Mouse (Mus musculus) liver, embryonic 15.5 days (tissue): ENCODE measurements around the gene Ndrg2. TPM values are rescaled to one million over a fixed set of nuclear protein-coding genes. Genes with fewer than 3 reads are reported as not detected.

Experiments
- ATAC-seq: fragments of 200-750 bp; cut with Nextera tagmentation; 2 replicates; pipeline ENCODE4 v1.8.0; 2017; ENCODE audit warnings: moderate number of reproducible peaks, mild to moderate bottlenecking, moderate library complexity; ENCODE audit not compliant: insufficient read depth
- H3K27ac ChIP-seq: fragments of 300-500 bp; sonication (generic); replicated peaks from 2 replicates; pipeline ENCODE4 v1.5.1; 2015; ENCODE audit warnings: mild to moderate bottlenecking, inconsistent platforms
- H3K27me3 ChIP-seq: fragments of 300-500 bp; sonication (generic); 2 replicates; pipeline ENCODE4 v1.6.1; 2015; ENCODE audit warnings: mild to moderate bottlenecking, inconsistent platforms
- H3K36me3 ChIP-seq: fragments of 300-500 bp; sonication (generic); replicated peaks from 2 replicates; pipeline ENCODE4 v1.6.1; 2015; ENCODE audit warnings: moderate library complexity, mild to moderate bottlenecking, inconsistent platforms
- H3K4me1 ChIP-seq: fragments of 300-500 bp; sonication (generic); replicated peaks from 2 replicates; pipeline ENCODE4 v1.6.1; 2015; ENCODE audit warnings: inconsistent platforms
- H3K4me2 ChIP-seq: fragments of 300-500 bp; sonication (generic); 2 replicates; pipeline ENCODE4 v1.6.1; 2015; ENCODE audit warnings: moderate library complexity, mild to moderate bottlenecking, inconsistent platforms
- H3K4me3 ChIP-seq: fragments of 300-500 bp; sonication (generic); replicated peaks from 2 replicates; pipeline ENCODE4 v1.5.1; 2015; ENCODE audit warnings: mild to moderate bottlenecking, inconsistent platforms
- H3K9ac ChIP-seq: fragments of 300-500 bp; sonication (generic); 2 replicates; pipeline ENCODE4 v1.6.1; 2015; ENCODE audit warnings: moderate library complexity, mild to moderate bottlenecking, inconsistent platforms
- H3K9me3 ChIP-seq: fragments of 300-500 bp; sonication (generic); replicated peaks from 2 replicates; pipeline ENCODE4 v1.6.1; 2016; ENCODE audit warnings: inconsistent platforms
- WGBS: fragments of 180-500 bp; shearing (Covaris S2); methylation state at CpG from one replicate; pipeline ENCODE4 v1.1.7; 2015; ENCODE audit warnings: mixed read lengths; ENCODE audit not compliant: insufficient replicate concordance; 5-methylcytosine and 5-hydroxymethylcytosine counted together
- polyA plus RNA-seq: library from polyadenylated mRNA; unstranded; fragments of >200 nt; fragmentation: Nextera tagmentation; extraction: Ambion mirVana; gene quantifications from 2 replicates; pipeline ENCODE4 v1.2.1, GENCODE M21; 2015

Gene Ndrg2
- polyA plus RNA-seq, 1 experiment from 2014 or later: 39.7 TPM

- no peak overlapping the region for H3K9ac ChIP-seq
- H3K4me1 ChIP-seq: peaks cover 20% of the 10 kb centered on the region
- 73% methylated on average over 14 of the region's 14 CpGs for WGBS
- H3K9me3 ChIP-seq: no peaks in the 10 kb centered on the region
- no peak overlapping the region for H3K4me2 ChIP-seq
- H3K27ac ChIP-seq: no peak overlapping the region
- no peak overlapping the region for H3K4me3 ChIP-seq
- no peak for ATAC-seq
- H3K36me3 ChIP-seq: peaks cover 16% of the 10 kb centered on the region
- H3K27me3 ChIP-seq: no peaks in the 10 kb centered on the region
Observed at GRCm38 (mm10) chr14:51895071-51895470, 18.9 kb downstream of the Ndrg2 start.

GRCm38 (mm10) chr14:51893809-51894208, 20.1 kb downstream of the Ndrg2 start:
- Histone ChIP-seq H3K27me3 (no peaks in the 10 kb centered on the region), H3K9me3 (no peaks in the 10 kb centered on the region), H3K36me3 (peaks cover 28% of the 10 kb centered on the region), H3K27ac (no peak overlapping the region), H3K4me1 (peaks cover 20% of the 10 kb centered on the region), H3K4me3 (no peak overlapping the region), H3K4me2 (no peak overlapping the region), H3K9ac (no peak overlapping the region)
- ATAC-seq: peak; percentile 47; the same call in 1 of the 2 replicates
- 31% methylated on average over 3 of the region's 3 CpGs for WGBS

GRCm38 (mm10) chr14:51893094-51893794, 20.7 kb downstream of the Ndrg2 start:
- H3K9ac ChIP-seq: no peak overlapping the region
- ATAC-seq: no peak
- H3K4me1 ChIP-seq: peaks cover 20% of the 10 kb centered on the region
- WGBS: 45% methylated on average over 10 of the region's 10 CpGs
- no peak overlapping the region for H3K4me3 ChIP-seq
- H3K4me2 ChIP-seq: no peak overlapping the region
- no peak overlapping the region for H3K27ac ChIP-seq
- H3K9me3 ChIP-seq: no peaks in the 10 kb centered on the region
- peaks cover 34% of the 10 kb centered on the region for H3K36me3 ChIP-seq
- H3K27me3 ChIP-seq: no peaks in the 10 kb centered on the region

GRCm38 (mm10) chr14:51892191-51892939, 21.6 kb downstream of the Ndrg2 start, which contains the start of gene Slc39a2:
TSS of gene Slc39a2 (plus strand) at chr14:51892889.
- 72% methylated on average over 9 of the region's 9 CpGs for WGBS
- peaks cover 20% of the 10 kb centered on the region for H3K4me1 ChIP-seq
- peaks cover 42% of the 10 kb centered on the region for H3K36me3 ChIP-seq
- no peak within 1 kb of the TSS for H3K27ac ChIP-seq
- no peak within 1 kb of the TSS for H3K4me2 ChIP-seq
- no peaks in the 10 kb centered on the region for H3K27me3 ChIP-seq
- no peak for ATAC-seq
- no peaks in the 10 kb centered on the region for H3K9me3 ChIP-seq
- no peak within 1 kb of the TSS for H3K9ac ChIP-seq
- H3K4me3 ChIP-seq: no peak within 1 kb of the TSS

GRCm38 (mm10) chr14:51889833-51890232, 24.1 kb downstream of the Ndrg2 start:
- peaks cover 35% of the 10 kb centered on the region for H3K4me1 ChIP-seq
- H3K9me3 ChIP-seq: no peaks in the 10 kb centered on the region
- H3K27ac ChIP-seq: no peak overlapping the region
- H3K36me3 ChIP-seq: peaks cover 50% of the 10 kb centered on the region
- H3K4me2 ChIP-seq: no peak overlapping the region
- ATAC-seq: no peak
- H3K9ac ChIP-seq: no peak overlapping the region
- H3K4me3 ChIP-seq: no peak overlapping the region
- WGBS: 73% methylated on average over 6 of the region's 6 CpGs
- no peaks in the 10 kb centered on the region for H3K27me3 ChIP-seq

GRCm38 (mm10) chr14:51886051-51886450, 27.9 kb downstream of the Ndrg2 start:
- no peak overlapping the region for H3K4me3 ChIP-seq
- ATAC-seq: no peak
- peak overlapping the region; percentile 91 for H3K4me2 ChIP-seq

GRCm38 (mm10) chr14:51884598-51885331, 29.2 kb downstream of the Ndrg2 start, which contains the start of gene Mettl17:
TSS of gene Mettl17 (plus strand) at chr14:51884842.
- peak within 1 kb of the TSS; percentile 72 for H3K27ac ChIP-seq
- peaks cover 31% of the 10 kb centered on the region for H3K36me3 ChIP-seq
- H3K27me3 ChIP-seq: 0 out of 2 replicates have a peak, but pooled peaks cover 2% of the 10 kb centered on the region
- H3K4me1 ChIP-seq: peaks cover 25% of the 10 kb centered on the region
- H3K4me2 ChIP-seq: peak within 1 kb of the TSS; percentile 91
- peak within 1 kb of the TSS; percentile 57 for H3K9ac ChIP-seq
- H3K4me3 ChIP-seq: peak within 1 kb of the TSS; percentile 75
- no peaks in the 10 kb centered on the region for H3K9me3 ChIP-seq
- WGBS: under 1% methylated on average over 43 of the region's 43 CpGs
- peak; percentile 96 for ATAC-seq

More at GRCm38 (mm10) chr14:51886051-51886450, 27.9 kb downstream of the Ndrg2 start:
- Histone ChIP-seq H3K9ac (no peak overlapping the region), H3K36me3 (peaks cover 41% of the 10 kb centered on the region), H3K4me1 (peaks cover 25% of the 10 kb centered on the region), H3K9me3 (no peaks in the 10 kb centered on the region), H3K27me3 (0 out of 2 replicates have a peak, but pooled peaks cover 2% of the 10 kb centered on the region), H3K27ac (no peak overlapping the region)
- WGBS: 75% methylated on average over 6 of the region's 6 CpGs

GRCm38 (mm10) chr14:51884031-51884544, 29.9 kb downstream of the Ndrg2 start:
- peak; percentile 26; the same call in 1 of the 2 replicates for ATAC-seq
- Histone ChIP-seq H3K36me3 (peaks cover 25% of the 10 kb centered on the region), H3K4me1 (peaks cover 25% of the 10 kb centered on the region), H3K27me3 (0 out of 2 replicates have a peak, but pooled peaks cover 2% of the 10 kb centered on the region), H3K4me2 (peak overlapping the region; percentile 91), H3K9ac (no peak overlapping the region), H3K27ac (peak overlapping the region; percentile 38; the same call in 1 of the 2 replicates), H3K4me3 (peak overlapping the region; percentile 75), H3K9me3 (no peaks in the 10 kb centered on the region)
- WGBS: 2% methylated on average over 14 of the region's 14 CpGs

GRCm38 (mm10) chr14:51883527-51884030, 30.4 kb downstream of the Ndrg2 start:
- H3K4me2 ChIP-seq: peak overlapping the region; percentile 91
- H3K36me3 ChIP-seq: peaks cover 19% of the 10 kb centered on the region
- ATAC-seq: no peak
- H3K27me3 ChIP-seq: 0 out of 2 replicates have a peak, but pooled peaks cover 2% of the 10 kb centered on the region
- H3K4me1 ChIP-seq: peaks cover 25% of the 10 kb centered on the region
- no peak overlapping the region for H3K9ac ChIP-seq
- WGBS: under 1% methylated on average over 4 of the region's 4 CpGs
- H3K9me3 ChIP-seq: no peaks in the 10 kb centered on the region
- H3K4me3 ChIP-seq: peak overlapping the region; percentile 75
- no peak overlapping the region for H3K27ac ChIP-seq

GRCm38 (mm10) chr14:51877517-51877916, 36.4 kb downstream of the Ndrg2 start:
- ATAC-seq: no peak
- Histone ChIP-seq H3K9me3 (no peaks in the 10 kb centered on the region), H3K4me2 (no peak overlapping the region), H3K27ac (no peak overlapping the region), H3K4me3 (no peak overlapping the region), H3K27me3 (0 out of 2 replicates have a peak, but pooled peaks cover 2% of the 10 kb centered on the region), H3K36me3 (no peaks in the 10 kb centered on the region), H3K9ac (no peak overlapping the region), H3K4me1 (no peaks in the 10 kb centered on the region)
- 49% methylated on average over 3 of the region's 3 CpGs for WGBS
